Mouse (Mus musculus) kidney, adult 2 months (tissue): ENCODE measurements around the gene Ica1. TPM values are rescaled to one million over a fixed set of nuclear protein-coding genes. Genes with fewer than 3 reads are reported as not detected.

Experiments
- DNase-seq: peaks from one replicate; pipeline ENCODE4 v3.0.0; 2021
- H3K27ac ChIP-seq: fragments of 200-500 bp; 2 replicates; pipeline ENCODE4 v1.5.1; 2012; ENCODE audit warnings: low read depth, low read length, control low read depth, inconsistent platforms; ENCODE audit not compliant: insufficient read depth
- H3K27me3 ChIP-seq: fragments of 200-500 bp; replicated peaks from 2 replicates; pipeline ENCODE4 v1.6.1; 2012; ENCODE audit warnings: mild to moderate bottlenecking, moderate library complexity, low read length, inconsistent platforms; ENCODE audit not compliant: control insufficient read depth, insufficient read depth
- H3K36me3 ChIP-seq: fragments of 200-500 bp; 2 replicates; pipeline ENCODE4 v1.6.1; 2012; ENCODE audit warnings: mild to moderate bottlenecking, moderate library complexity, low read length, inconsistent platforms; ENCODE audit not compliant: control insufficient read depth, insufficient read depth
- H3K4me1 ChIP-seq: fragments of 200-500 bp; 2 replicates; pipeline ENCODE4 v1.6.1; 2011; ENCODE audit warnings: low read length; ENCODE audit not compliant: control insufficient read depth, insufficient read depth
- H3K4me3 ChIP-seq: fragments of 200-500 bp; 2 replicates; pipeline ENCODE4 v1.5.1; 2011; ENCODE audit warnings: mild to moderate bottlenecking, low read depth, low read length, control low read depth; ENCODE audit not compliant: insufficient read depth
- CTCF ChIP-seq: fragments of 200-500 bp; conservative IDR thresholded peaks from 2 replicates; pipeline ENCODE4 v1.5.1; 2011; ENCODE audit warnings: low read depth, mild to moderate bottlenecking, control low read depth, low read length, moderate library complexity, mixed read lengths; ENCODE audit not compliant: insufficient read depth, insufficient read length
- POLR2A ChIP-seq: fragments of 200-500 bp; IDR thresholded peaks from one replicate; pipeline ENCODE4 v1.6.1; 2011; ENCODE audit warnings: low read depth, low read length, control low read depth
- WGBS: fragments of 180-500 bp; shearing (Covaris S2); methylation state at CpG from one replicate; pipeline ENCODE4 v1.1.7; 2018; 5-methylcytosine and 5-hydroxymethylcytosine counted together
- polyA plus RNA-seq: library from polyadenylated mRNA; depleted of rRNA; stranded (reverse); fragments of >200 nt; gene quantifications from 2 replicates; pipeline ENCODE4 v1.2.3, GENCODE M21; 2012; rRNA removed

Gene Ica1
- polyA plus RNA-seq, 1 experiment, result 6.1 TPM

- H3K4me1 ChIP-seq, result no peaks in the 10 kb centered on the region
- no peak for TF ChIP-seq POLR2A
- TF ChIP-seq CTCF, result no peak
- DNase-seq, result no peak
- WGBS, result 92% methylated on average over 3 of the region's 3 CpGs
- H3K27me3 ChIP-seq, result no peaks in the 10 kb centered on the region
- H3K27ac ChIP-seq, result no peak overlapping the region
- no peaks in the 10 kb centered on the region for H3K36me3 ChIP-seq
- no peak overlapping the region for H3K4me3 ChIP-seq
These were observed 194.4 kb downstream of the Ica1 start for GRCm38 (mm10) chr6:8583892-8584291.

DNA sequence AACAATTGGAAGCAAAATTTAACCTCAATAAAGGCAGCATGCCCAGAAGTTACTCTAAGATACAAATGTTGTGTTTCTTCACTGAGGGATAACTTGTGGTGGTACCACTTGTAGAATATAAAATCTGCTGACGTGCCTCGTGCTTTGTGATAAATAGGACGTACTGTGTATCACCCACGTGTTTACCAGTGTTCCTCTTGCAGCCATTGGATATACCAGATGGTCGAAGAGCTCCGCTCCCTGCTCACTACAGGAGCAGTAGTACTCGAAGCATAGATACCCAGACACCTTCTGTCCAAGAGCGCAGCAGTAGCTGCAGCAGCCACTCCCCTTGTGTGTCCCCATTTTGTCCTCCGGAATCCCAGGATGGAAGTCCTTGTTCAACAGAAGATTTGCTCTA lies 195.9 kb downstream of the Ica1 start:
- TF ChIP-seq POLR2A, result no peak
- no peak for TF ChIP-seq CTCF
- no peak for DNase-seq
- 97% methylated on average over 9 of the region's 9 CpGs for WGBS
- Histone ChIP-seq H3K27ac (no peak overlapping the region), H3K4me3 (no peak overlapping the region), H3K36me3 (no peaks in the 10 kb centered on the region), H3K4me1 (no peaks in the 10 kb centered on the region), H3K27me3 (no peaks in the 10 kb centered on the region)

Other genes with a start within 250 kb of the Ica1 start
- gene Nxph1, start 169.9 kb upstream of the Ica1 start, polyA plus RNA-seq, result 0.11 TPM in 1 of 2 replicates, not detected in the other